Mouse (Mus musculus) left cerebral cortex, postnatal 10 days (tissue): Measurements from ENCODE around the gene Elovl2. TPM values are rescaled to one million over a fixed set of nuclear protein-coding genes. Genes with fewer than 3 reads are reported as not detected.

Experiments used
- DNase-seq, 2 experiments: peaks; one replicate each; pipeline ENCODE4 v3.0.0; 2021 to 2022; ENCODE audit warnings: low spot score in 2 of 2, mixed read lengths in 1 of 2; ENCODE audit errors: extremely low spot score in 1 of 2
- intact Hi-C: fragments of 180-260 bp; cut with DNase I; formaldehyde crosslinking; loops from one replicate; pipeline ENCODE4 v1.15.1; 2025
- total RNA-seq, 2 experiments: library from RNA; stranded (reverse); gene quantifications; 2 replicates each; pipeline ENCODE4 v1.2.3; 2021

Elovl2 gene
- total RNA-seq, 2 experiments from 2014 or later = 39.2 to 39.6 TPM

DNA sequence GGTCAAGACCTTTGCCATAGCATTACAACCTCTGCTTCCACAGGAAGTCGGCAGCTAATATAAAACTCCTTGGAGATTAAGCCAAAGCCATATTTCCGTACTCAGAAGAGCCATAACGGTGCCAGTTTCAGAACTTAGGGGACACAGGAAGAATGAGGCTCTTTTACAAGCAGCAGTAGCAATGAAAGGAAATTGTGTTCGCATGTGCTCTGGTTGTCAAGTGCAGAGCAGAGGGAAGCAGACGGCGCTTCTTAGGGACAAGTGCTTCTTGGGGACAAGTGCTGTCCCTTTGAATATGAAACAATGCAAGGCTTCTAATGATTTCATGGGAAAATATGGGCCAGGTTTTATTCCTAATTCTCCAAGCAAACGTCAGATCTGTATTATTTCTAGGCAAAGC lies 16.9 kb downstream of the Elovl2 start:
- intact Hi-C loops = no loop called here
- DNase-seq = peak in 1 of 2 experiments; percentile 38

DNA sequence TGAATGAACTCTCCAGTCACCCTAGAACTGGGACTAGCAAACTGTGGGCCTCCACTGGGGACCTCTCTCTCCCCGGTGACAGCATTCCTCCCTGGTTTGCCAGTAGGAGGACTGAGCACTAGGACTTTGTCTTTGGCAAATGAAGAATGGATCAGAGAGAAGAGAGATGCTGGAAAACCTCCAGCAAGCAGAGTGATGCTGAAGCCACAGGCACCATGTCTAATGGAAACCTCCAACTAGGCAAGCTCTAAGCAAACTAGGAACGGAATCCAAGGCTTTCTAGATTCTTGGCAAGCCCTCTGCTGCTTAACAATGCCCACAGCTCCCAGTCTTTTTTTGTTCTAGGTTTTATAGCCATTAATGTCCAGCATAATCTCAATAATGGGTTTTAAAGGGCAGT lies 19.3 kb downstream of the Elovl2 start:
- intact Hi-C loops = no loop called here
- peak in 1 of 2 experiments; percentile 58 for DNase-seq

GRCm38 (mm10) chr13:41195640-41196333 lies 24.4 kb downstream of the Elovl2 start:
- intact Hi-C loops = no loop called here
- DNase-seq = no peak

- DNase-seq = no peak
- intact Hi-C loops = no loop called here
Observed at GRCm38 (mm10) chr13:41187886-41188285, 32.3 kb downstream of the Elovl2 start.

- intact Hi-C loops = loop anchor here (10.0 kb wide), 1 partner anchor 416 kb away; no protein-coding TSS in a partner anchor
- DNase-seq = no peak
Observed at GRCm38 (mm10) chr13:41158426-41158825, 61.8 kb downstream of the Elovl2 start.

GRCm38 (mm10) chr13:41153146-41153545 lies 67.1 kb downstream of the Elovl2 start:
- intact Hi-C loops = loop anchor here (10.0 kb wide), 1 partner anchor 422 kb away; no protein-coding TSS in a partner anchor
- no peak for DNase-seq

DNA sequence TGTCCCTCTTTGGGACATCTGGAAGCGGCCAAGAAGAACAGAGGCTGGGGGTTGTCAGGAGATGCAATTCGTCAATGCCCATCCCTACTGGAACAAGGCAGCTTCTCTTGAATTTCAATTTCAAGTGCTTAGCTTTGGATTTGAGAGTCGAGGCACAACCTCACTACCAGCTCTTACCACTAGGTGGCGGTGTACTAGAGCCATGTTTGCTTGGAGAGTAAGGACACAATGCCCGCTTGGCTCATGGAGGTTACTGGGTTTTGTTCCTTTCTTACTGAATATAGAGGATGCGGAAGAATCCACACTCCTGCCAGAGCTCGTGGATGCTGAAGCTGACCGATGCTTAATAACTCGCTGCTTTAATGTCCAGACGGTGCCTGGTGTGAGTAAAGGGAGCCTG lies 73.9 kb downstream of the Elovl2 start:
- DNase-seq = peak; percentile 31 to 46
- intact Hi-C loops = no loop called here

- intact Hi-C loops = no loop called here
Observed at GRCm38 (mm10) chr13:41145433-41145970, 74.7 kb downstream of the Elovl2 start.

GRCm38 (mm10) chr13:41134901-41135300 lies 85.3 kb downstream of the Elovl2 start:
- intact Hi-C loops = loop anchor here (5.0 kb wide), 2 partner anchors 43 to 102 kb away; no protein-coding TSS in a partner anchor
- DNase-seq = peak; percentile 8 to 64

More at GRCm38 (mm10) chr13:41145433-41145970, 74.7 kb downstream of the Elovl2 start:
- DNase-seq = no peak

Other genes starting within 250 kb of the Elovl2 start
- 10 to 100 TPM; 31.6 to 32.6 TPM for gene Pak1ip1, start 219.4 kb downstream of the Elovl2 start, total RNA-seq
- gene Tmem14c, start 204.1 kb downstream of the Elovl2 start, total RNA-seq = 10 to 100 TPM; 65.1 to 67.8 TPM
- gene Mak, start 140.7 kb downstream of the Elovl2 start, total RNA-seq = 1 to 10 TPM; 1.2 to 2.1 TPM
- gene Gcm2, start 109.4 kb downstream of the Elovl2 start, total RNA-seq = not detected
- gene Sycp2l, start 106.1 kb downstream of the Elovl2 start, total RNA-seq = under 1 TPM in 1 of 2 experiments, not detected in 1; 0.49 TPM
- gene Smim13, start 29.4 kb upstream of the Elovl2 start, total RNA-seq = 100 to 1,000 TPM; 157 to 163 TPM
- gene Gm17364, start 53.6 kb upstream of the Elovl2 start, total RNA-seq = not detected